Mouse (Mus musculus): ENCODE measurements around the gene Mfsd12. TPM values are rescaled to one million over a fixed set of nuclear protein-coding genes. Genes with fewer than 3 reads are reported as not detected.

Gene Mfsd12
- polyA plus RNA-seq, 1 experiment from 2014 or later: 7.4 TPM

- TF ChIP-seq EP300 (optimal IDR thresholded peaks at IDR 0.05): peak; percentile 97
- TF ChIP-seq CTCF (IDR thresholded peaks at IDR 0.05; ENCODE audit: low read depth): peak; percentile 54
- Histone ChIP-seq H3K9ac (ENCODE audit: low read length) (peak within 1 kb of the TSS; percentile 92), H3K27ac (replicated peaks) (peak within 1 kb of the TSS; percentile 87), H3K4me2 (replicated peaks; ENCODE audit: low read depth) (peak within 1 kb of the TSS; percentile 80), H3K27me3 (ENCODE audit: control insufficient read depth, insufficient read depth, low read length) (no peaks in the 10 kb centered on the region), H3K4me1 (replicated peaks; ENCODE audit: control insufficient read depth, insufficient read depth) (peaks cover 13% of the 10 kb centered on the region; the same call in 1 of the 2 replicates), H3K9me3 (ENCODE audit: control insufficient read depth, low read length) (no peaks in the 10 kb centered on the region), H3K36me3 (ENCODE audit: control insufficient read depth, insufficient read depth, low read length) (peaks cover 31% of the 10 kb centered on the region), H3K4me3 (ENCODE audit: low read depth, low read length) (peak within 1 kb of the TSS; percentile 90)
- DNase-seq (ENCODE audit: low spot score) (peak; percentile 100), ATAC-seq (ENCODE audit: low FRiP score, low TSS enrichment) (peak; percentile 91)
- WGBS: 1% methylated on average over 68 of the region's 68 CpGs
Measured at GRCm38 (mm10) chr10:81320550-81321347, 36.5 kb upstream of the Mfsd12 start, which contains the start of gene Cactin. Gene Cactin (plus strand): TSS chr10:81321103.

DNA sequence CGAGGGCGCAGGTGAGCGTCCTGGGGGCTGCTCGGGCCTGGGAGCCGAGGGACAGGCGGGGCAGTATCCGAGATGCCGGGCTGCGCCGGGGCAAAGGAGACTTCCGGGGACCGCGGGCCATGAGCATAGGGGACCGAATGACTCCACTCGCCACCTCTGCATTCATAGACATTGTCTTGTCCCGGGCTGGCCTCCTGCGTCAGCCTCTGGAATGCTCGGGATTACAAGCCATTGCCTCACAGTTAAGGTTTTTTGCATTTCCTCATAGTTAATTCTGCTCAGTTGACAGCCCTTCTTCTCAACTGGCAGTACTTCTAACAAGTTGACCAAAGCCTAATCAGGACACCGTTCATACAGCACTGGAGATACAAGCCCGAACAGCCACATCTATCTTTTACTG lies 35.9 kb upstream of the Mfsd12 start:
- WGBS: 3% methylated on average over 14 of the region's 20 CpGs

DNA sequence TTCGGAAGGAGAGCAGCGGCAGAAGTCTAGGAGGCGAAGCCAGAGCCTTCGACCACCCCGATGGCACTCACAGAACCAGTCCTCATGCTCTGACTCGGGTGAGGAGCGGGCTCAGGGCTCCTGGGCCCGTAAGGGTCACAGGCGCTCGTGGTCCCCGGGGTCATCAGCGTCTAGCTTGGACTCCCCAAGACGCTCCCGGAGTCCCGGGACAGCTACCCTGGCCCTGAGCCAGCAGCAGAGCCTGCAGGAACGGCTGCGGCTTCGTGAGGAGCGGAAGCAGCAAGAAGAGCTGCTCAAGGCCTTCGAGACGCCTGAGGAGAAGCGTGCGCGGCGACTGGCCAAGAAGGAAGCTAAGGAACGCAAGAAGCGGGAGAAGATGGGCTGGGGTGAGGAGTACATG lies 34.8 kb upstream of the Mfsd12 start:
- no peak overlapping the region for H3K27ac ChIP-seq (replicated peaks)
- H3K4me3 ChIP-seq (ENCODE audit: low read depth, low read length): no peak overlapping the region
- H3K4me2 ChIP-seq (replicated peaks; ENCODE audit: low read depth): no peak overlapping the region
- no peaks in the 10 kb centered on the region for H3K27me3 ChIP-seq (ENCODE audit: control insufficient read depth, insufficient read depth, low read length)
- H3K36me3 ChIP-seq (ENCODE audit: control insufficient read depth, insufficient read depth, low read length): peaks cover 44% of the 10 kb centered on the region
- DNase-seq (ENCODE audit: low spot score) (no peak), ATAC-seq (ENCODE audit: low FRiP score, low TSS enrichment) (no peak)
- peaks cover 10% of the 10 kb centered on the region; the same call in 1 of the 2 replicates for H3K4me1 ChIP-seq (replicated peaks; ENCODE audit: control insufficient read depth, insufficient read depth)
- 89% methylated on average over 27 of the region's 27 CpGs for WGBS
- H3K9me3 ChIP-seq (ENCODE audit: control insufficient read depth, low read length): no peaks in the 10 kb centered on the region
- no peak overlapping the region; the same call in 1 of the 2 replicates for H3K9ac ChIP-seq (ENCODE audit: low read length)
- TF ChIP-seq CTCF (IDR thresholded peaks at IDR 0.05; ENCODE audit: low read depth) (no peak), EP300 (optimal IDR thresholded peaks at IDR 0.05) (no peak)

More for the DNA sequence above, 35.9 kb upstream of the Mfsd12 start:
- TF ChIP-seq EP300 (optimal IDR thresholded peaks at IDR 0.05) (no peak), CTCF (IDR thresholded peaks at IDR 0.05; ENCODE audit: low read depth) (no peak)
- no peak for DNase-seq (ENCODE audit: low spot score)
- H3K27ac ChIP-seq (replicated peaks): peak overlapping the region; percentile 87
- H3K36me3 ChIP-seq (ENCODE audit: control insufficient read depth, insufficient read depth, low read length): peaks cover 38% of the 10 kb centered on the region
- H3K9me3 ChIP-seq (ENCODE audit: control insufficient read depth, low read length): no peaks in the 10 kb centered on the region
- H3K4me2 ChIP-seq (replicated peaks; ENCODE audit: low read depth): peak overlapping the region; percentile 80
- H3K9ac ChIP-seq (ENCODE audit: low read length): peak overlapping the region; percentile 92
- ATAC-seq (ENCODE audit: low FRiP score, low TSS enrichment): no peak
- H3K4me3 ChIP-seq (ENCODE audit: low read depth, low read length): peak overlapping the region; percentile 90
- no peaks in the 10 kb centered on the region for H3K27me3 ChIP-seq (ENCODE audit: control insufficient read depth, insufficient read depth, low read length)
- H3K4me1 ChIP-seq (replicated peaks; ENCODE audit: control insufficient read depth, insufficient read depth): peaks cover 13% of the 10 kb centered on the region; the same call in 1 of the 2 replicates

DNA sequence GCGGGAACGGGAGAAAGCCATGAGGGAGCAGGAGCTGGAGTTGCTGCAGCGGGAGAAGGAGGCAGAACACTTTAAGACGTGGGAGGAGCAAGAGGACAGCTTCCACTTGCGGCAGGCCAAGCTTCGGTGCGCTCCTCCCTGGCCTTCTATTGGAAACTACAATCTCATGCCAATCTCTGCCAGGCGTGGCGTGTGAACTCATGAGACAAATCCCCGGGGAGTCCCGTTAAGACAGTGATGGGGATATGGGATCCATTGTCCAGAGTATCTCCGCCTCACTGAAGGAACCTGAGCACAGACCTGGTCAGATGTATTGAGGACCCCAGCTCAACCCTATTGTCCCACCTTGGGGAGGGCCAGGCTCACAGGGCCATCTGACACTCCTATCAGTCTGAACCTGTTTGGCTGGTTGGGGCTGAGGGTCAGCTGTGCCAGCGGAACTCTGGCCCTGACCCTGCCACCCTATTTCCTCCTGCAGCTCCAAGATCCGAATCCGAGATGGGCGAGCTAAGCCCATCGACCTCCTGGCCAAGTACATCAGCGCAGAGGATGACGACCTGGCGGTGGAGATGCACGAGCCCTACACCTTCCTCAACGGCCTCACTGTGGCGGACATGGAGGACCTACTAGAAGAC lies 34.0 kb upstream of the Mfsd12 start:
- no peak for TF ChIP-seq EP300 (optimal IDR thresholded peaks at IDR 0.05)
- TF ChIP-seq CTCF (IDR thresholded peaks at IDR 0.05; ENCODE audit: low read depth): no peak
- Histone ChIP-seq H3K36me3 (ENCODE audit: control insufficient read depth, insufficient read depth, low read length) (peaks cover 44% of the 10 kb centered on the region), H3K4me3 (ENCODE audit: low read depth, low read length) (no peak overlapping the region), H3K9me3 (ENCODE audit: control insufficient read depth, low read length) (no peaks in the 10 kb centered on the region), H3K4me1 (replicated peaks; ENCODE audit: control insufficient read depth, insufficient read depth) (peaks cover 10% of the 10 kb centered on the region; the same call in 1 of the 2 replicates), H3K9ac (ENCODE audit: low read length) (no peak overlapping the region), H3K27me3 (ENCODE audit: control insufficient read depth, insufficient read depth, low read length) (no peaks in the 10 kb centered on the region), H3K4me2 (replicated peaks; ENCODE audit: low read depth) (no peak overlapping the region), H3K27ac (replicated peaks) (no peak overlapping the region)
- DNase-seq (ENCODE audit: low spot score) (no peak), ATAC-seq (ENCODE audit: low FRiP score, low TSS enrichment) (no peak)
- 89% methylated on average over 23 of the region's 23 CpGs for WGBS

DNA sequence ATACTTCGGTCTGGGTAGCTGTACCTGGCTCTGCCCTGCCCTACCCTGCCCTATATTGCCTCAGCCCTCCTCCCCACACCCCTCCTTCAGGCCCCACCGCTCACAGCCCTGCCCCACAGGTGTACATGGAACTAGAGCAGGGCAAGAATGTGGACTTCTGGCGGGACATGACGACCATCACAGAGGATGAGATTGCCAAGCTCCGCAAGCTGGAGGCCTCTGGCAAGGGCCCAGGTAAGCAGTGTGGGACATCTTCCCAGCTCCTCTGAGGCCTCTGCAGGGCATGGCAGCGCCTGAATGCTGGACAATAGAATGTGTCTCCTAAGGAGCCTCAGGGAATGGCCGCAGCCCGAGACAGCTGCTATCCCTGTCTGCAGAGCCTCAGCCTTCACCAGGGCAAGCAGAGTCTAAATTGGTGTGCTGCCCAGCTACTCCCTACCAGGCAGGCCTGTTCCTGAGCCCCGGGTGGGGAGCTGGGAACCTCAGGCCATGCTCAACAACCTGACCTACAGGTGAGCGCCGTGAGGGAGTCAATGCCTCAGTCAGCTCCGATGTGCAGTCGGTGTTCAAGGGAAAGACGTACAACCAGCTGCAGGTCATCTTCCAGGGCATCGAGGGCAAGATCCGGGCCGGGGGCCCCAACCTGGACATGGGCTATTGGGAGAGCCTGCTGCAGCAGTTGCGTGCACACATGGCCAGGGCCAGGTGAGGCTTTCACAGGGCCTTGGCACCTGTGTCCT lies 33.3 kb upstream of the Mfsd12 start:
- Histone ChIP-seq H3K27me3 (ENCODE audit: control insufficient read depth, insufficient read depth, low read length) (no peaks in the 10 kb centered on the region), H3K36me3 (ENCODE audit: control insufficient read depth, insufficient read depth, low read length) (peaks cover 44% of the 10 kb centered on the region), H3K27ac (replicated peaks) (no peak overlapping the region), H3K4me2 (replicated peaks; ENCODE audit: low read depth) (no peak overlapping the region), H3K9me3 (ENCODE audit: control insufficient read depth, low read length) (no peaks in the 10 kb centered on the region), H3K4me3 (ENCODE audit: low read depth, low read length) (no peak overlapping the region), H3K9ac (ENCODE audit: low read length) (no peak overlapping the region), H3K4me1 (replicated peaks; ENCODE audit: control insufficient read depth, insufficient read depth) (peaks cover 8% of the 10 kb centered on the region; the same call in 1 of the 2 replicates)
- TF ChIP-seq CTCF (IDR thresholded peaks at IDR 0.05; ENCODE audit: low read depth) (no peak), EP300 (optimal IDR thresholded peaks at IDR 0.05) (no peak)
- DNase-seq (ENCODE audit: low spot score): no peak
- WGBS: 91% methylated on average over 18 of the region's 18 CpGs
- no peak for ATAC-seq (ENCODE audit: low FRiP score, low TSS enrichment)
